Mouse (Mus musculus) lung, embryonic 16.5 days (tissue): ENCODE results near the gene Arhgap23. TPM values are rescaled to one million over a fixed set of nuclear protein-coding genes. Genes with fewer than 3 reads are reported as not detected.

Experiments
- polyA plus RNA-seq: library from polyadenylated mRNA; unstranded; fragments of >200 nt; fragmentation: Nextera tagmentation; extraction: Ambion mirVana; gene quantifications from 2 replicates; pipeline ENCODE4 v1.2.1, GENCODE M21; 2015

The Arhgap23 gene
- polyA plus RNA-seq, 1 experiment from 2014 or later = 5.2 TPM

Other genes with a start within 250 kb of the Arhgap23 start
- 39.6 and 40.4 TPM in 2 replicates for gene Kpnb1, start 227.7 kb upstream of the Arhgap23 start, polyA plus RNA-seq
- 74.5 and 86.5 TPM in 2 replicates for gene Npepps, start 134.9 kb upstream of the Arhgap23 start, polyA plus RNA-seq
- 42.2 and 43.0 TPM in 2 replicates for gene Mrpl45, start 99.8 kb upstream of the Arhgap23 start, polyA plus RNA-seq
- 0.11 and 0.14 TPM in 2 replicates for gene Gpr179, start 63.5 kb upstream of the Arhgap23 start, polyA plus RNA-seq
- gene Socs7, start 53.0 kb upstream of the Arhgap23 start, polyA plus RNA-seq = 3.2 TPM in 2 replicates
- gene 4933428G20Rik, start 84.8 kb downstream of the Arhgap23 start, polyA plus RNA-seq = 0.74 and 0.87 TPM in 2 replicates
- gene Srcin1, start 160.7 kb downstream of the Arhgap23 start, polyA plus RNA-seq = 0.70 and 0.83 TPM in 2 replicates
- 1.1 and 2.1 TPM in 2 replicates for gene Epop, start 214.2 kb downstream of the Arhgap23 start, polyA plus RNA-seq
- gene Mllt6, start 247.9 kb downstream of the Arhgap23 start, polyA plus RNA-seq = 3.4 and 4.0 TPM in 2 replicates